Mouse (Mus musculus): ENCODE data around the gene Cad.

The Cad gene

DNA sequence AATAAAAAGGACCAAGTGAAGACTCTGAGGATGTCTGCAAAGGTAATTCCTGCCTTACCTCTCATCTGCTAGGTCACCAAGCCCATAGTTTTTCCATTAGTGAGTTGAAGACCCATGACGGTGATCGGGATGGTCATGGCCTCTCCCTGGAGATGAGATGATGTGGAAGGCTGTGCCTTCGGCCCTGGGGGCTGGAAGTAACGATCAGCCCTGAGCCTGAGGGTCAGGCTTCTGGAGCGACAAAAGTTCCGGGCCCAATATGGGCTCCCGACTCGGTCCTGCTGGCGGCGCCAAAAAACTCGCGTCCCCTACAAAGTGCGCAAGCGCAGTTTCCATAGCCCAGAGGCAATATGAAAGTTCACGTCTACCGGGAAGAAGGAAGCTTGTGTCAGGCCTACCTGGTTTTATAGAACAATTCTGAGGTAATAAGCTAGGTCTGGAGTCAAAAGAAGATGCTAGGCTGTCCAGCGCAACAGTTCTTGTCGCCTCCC, 53.5 kb downstream of the Cad start, which contains the start of gene Slc30a3:
Gene Slc30a3, minus strand, starts transcription at position 238 of the 491 bp plus-strand sequence.
- no peak for DNase-seq (ENCODE audit: low read depth, low spot score)

DNA sequence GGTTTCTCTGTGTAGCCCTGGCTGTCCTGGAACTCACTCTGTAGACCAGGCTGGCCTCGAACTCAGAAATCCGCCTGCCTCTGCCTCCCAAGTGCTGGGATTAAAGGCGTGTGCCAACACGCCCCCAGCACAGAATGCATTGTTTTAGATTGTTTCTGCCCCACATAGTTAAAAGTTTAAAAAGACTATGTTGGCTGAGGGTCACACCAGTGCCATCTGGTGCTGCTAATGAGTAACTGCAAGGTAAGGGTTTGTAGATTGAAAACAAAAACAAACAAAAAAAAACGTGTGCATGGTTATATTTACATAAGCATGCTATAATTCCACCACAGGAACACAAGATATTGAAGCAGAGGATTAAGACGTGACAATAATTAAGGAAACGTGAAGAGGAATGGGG, 56.2 kb downstream of the Cad start:
- no peak for DNase-seq (ENCODE audit: low read depth, low spot score)

GRCm38 (mm10) chr5:31116354-31116753, 61.8 kb downstream of the Cad start, which contains the start of gene Trim54:
Trim54 (plus strand) TSS chr5:31116712.
- DNase-seq (ENCODE audit: low read depth, low spot score) = no peak

GRCm38 (mm10) chr5:31116912-31117311, 62.3 kb downstream of the Cad start:
- no peak for DNase-seq (ENCODE audit: low read depth, low spot score)

DNA sequence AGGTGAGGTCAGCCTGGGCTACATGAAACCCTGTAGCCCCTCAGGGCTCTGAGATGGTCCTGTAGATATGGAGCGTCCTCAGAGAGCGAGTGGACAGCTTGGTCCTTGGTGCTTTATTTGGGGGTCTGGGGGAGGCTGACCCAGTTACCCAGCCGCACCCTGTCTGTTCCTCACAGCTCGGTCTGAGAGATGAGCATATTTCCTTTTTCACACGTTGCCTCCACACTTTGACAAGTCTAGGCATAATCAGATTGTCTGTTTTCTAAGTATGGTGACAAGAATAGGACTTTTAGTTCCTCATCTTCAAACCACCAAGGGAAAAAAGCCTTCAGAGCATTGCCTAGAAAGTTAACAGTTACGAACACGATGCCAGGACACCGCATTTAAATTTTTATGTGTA, 66.5 kb downstream of the Cad start:
- no peak for DNase-seq (ENCODE audit: low read depth, low spot score)

DNA sequence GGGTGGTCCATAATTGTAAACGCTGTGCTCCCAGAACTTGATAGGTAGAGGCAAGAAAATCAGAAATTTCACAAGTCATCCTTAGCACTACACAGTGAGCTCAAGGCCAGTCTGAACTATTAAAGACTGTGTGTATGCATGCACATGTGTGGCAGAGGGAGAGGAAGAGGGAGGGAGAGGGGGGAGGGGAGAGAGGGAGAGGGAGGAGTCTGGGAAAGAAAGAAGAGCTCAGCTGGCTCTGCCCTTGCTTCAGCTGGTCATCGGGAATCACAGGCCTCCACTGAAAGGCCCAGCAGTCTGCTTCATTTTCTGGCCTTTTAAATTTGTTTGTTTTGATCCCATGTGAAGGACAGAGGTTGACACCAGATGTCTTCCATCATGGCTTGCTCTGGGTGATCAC, 68.9 kb downstream of the Cad start:
- DNase-seq (ENCODE audit: low read depth, low spot score) = no peak

DNA sequence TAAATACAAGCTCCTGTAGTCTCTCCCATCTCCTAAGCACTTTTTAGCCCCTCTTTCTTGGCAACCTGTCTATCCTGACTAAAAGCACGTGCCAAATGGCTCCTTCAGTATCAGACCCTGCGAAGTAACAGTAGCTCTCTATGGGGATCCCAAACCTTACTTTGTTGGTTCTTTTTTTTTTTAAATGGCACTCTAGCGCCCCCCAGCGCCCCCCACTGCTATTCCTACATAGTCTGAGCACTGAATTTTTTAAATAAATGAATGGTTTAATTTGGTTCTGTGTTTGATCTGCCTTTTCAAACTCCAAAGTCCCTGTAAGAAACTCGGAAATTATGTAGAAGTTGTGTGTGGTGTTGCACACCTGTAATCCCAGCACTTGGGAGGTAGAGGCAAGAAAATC, 71.5 kb downstream of the Cad start:
- no peak for DNase-seq (ENCODE audit: low read depth, low spot score)

All from retina, adult 2 months (tissue).